Mouse (Mus musculus): ENCODE measurements at regions not wholly inside any gene's neighbourhood (a gene's known extent, or its start where the extent isn't known, plus 50 kb on each side); places are given as distances from the start of the nearest gene placed in this dataset.

DNA sequence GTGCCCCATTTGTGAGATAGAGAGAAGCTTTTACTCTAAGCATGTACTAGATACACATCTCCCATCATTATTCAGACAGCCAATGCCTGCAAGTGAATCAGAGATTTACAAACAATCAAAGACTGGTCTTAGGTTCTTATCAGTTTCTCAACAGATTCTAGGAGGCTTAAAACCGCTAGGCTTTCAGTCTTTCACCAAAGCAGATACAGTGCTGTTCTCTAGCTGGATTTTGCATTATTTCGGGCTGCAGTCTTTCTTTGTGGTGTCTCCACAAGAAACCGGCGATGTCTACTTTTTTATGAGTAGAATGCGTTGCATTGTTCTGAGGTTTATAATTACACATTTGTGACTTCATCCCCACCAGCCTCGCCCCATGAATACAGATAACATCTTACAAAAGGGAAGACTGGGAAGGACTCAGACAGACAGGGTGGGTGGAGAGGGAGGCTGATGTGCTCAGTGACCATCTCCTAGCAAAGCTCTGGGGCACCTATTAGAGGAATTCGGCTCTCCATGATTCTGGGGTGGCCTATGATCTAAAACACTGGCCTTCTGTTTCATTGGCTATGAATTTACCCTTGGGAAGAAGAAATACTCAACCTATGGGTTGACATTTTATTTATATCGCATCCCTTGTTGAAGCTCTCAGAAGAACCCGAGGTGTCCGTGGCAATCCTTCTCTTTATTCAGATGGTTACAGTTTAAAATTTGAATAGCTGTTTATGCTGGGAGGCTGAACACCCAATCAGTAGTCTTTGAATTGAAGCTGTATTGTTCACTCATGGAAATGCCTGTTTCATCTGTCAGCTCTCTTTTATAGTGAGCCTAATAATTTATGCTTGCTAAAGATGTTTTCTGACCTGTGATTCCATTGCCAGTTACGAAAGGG lies 343.8 kb downstream of the Tmem161b start:
- no peaks in the 10 kb centered on the region for H3K27me3 ChIP-seq
- H3K4me3 ChIP-seq, result no peak overlapping the region
- peak overlapping the region; percentile 35 for H3K4me2 ChIP-seq
- peaks cover 12% of the 10 kb centered on the region for H3K4me1 ChIP-seq (replicated peaks)
- H3K36me3 ChIP-seq, result no peaks in the 10 kb centered on the region
- H3K27ac ChIP-seq (replicated peaks), result peak overlapping the region; percentile 82
- H3K9ac ChIP-seq, result no peak overlapping the region
- peak; percentile 87 for ATAC-seq (ENCODE audit: low FRiP score, low read depth)
- WGBS, result 29% methylated on average over 11 of the region's 11 CpGs
- H3K9me3 ChIP-seq, result no peaks in the 10 kb centered on the region

DNA sequence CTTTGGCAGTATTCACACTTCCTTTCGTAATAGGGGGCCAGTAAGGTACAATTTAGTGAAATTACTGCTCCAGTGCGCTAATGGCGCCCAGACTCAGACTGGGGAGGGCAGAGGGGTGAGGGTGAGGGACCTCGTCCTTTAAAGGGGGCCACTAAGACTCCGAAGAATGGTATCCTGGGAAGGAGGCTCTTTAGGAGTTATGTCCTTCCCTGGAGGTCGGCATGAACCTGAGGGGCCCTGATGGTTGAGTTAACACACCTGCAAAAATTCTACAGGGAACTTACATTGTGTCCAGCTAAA lies 344.4 kb downstream of the Tmem161b start:
- no peak overlapping the region for H3K9ac ChIP-seq
- peak overlapping the region; percentile 82 for H3K27ac ChIP-seq (replicated peaks)
- H3K9me3 ChIP-seq, result no peaks in the 10 kb centered on the region
- peaks cover 18% of the 10 kb centered on the region for H3K4me1 ChIP-seq (replicated peaks)
- H3K4me3 ChIP-seq, result no peak overlapping the region
- no peaks in the 10 kb centered on the region for H3K27me3 ChIP-seq
- H3K36me3 ChIP-seq, result no peaks in the 10 kb centered on the region
- H3K4me2 ChIP-seq, result peak overlapping the region; percentile 35
- 26% methylated on average over 6 of the region's 6 CpGs for WGBS
- no peak; the same call in 1 of the 2 replicates for ATAC-seq (ENCODE audit: low FRiP score, low read depth)

DNA sequence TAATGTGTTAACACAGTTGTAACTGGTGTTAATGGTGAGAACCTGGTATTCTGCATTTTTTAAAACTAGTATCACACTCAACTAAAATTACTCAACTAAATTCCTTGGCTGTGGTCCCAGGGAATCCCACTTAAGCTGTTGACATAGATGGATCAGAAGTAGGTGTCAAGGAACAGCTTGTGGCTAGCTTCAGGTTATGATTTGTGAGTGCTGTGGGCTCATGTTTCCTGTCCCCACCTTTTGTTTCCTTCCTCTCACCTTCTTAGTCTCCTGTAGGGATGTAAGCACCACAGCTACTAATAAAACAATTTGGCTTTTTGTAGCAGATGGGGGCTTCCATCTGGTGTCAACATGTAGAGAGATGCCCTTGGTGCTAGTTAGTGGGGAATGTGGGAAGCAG lies 347.3 kb downstream of the Tmem161b start:
- Histone ChIP-seq H3K4me3 (no peak overlapping the region), H3K9ac (no peak overlapping the region), H3K36me3 (no peaks in the 10 kb centered on the region), H3K4me2 (no peak overlapping the region), H3K9me3 (no peaks in the 10 kb centered on the region), H3K4me1 (replicated peaks) (peaks cover 24% of the 10 kb centered on the region), H3K27ac (replicated peaks) (peak overlapping the region; percentile 39; the same call in 1 of the 2 replicates), H3K27me3 (no peaks in the 10 kb centered on the region)
- ATAC-seq (ENCODE audit: low FRiP score, low read depth), result no peak

DNA sequence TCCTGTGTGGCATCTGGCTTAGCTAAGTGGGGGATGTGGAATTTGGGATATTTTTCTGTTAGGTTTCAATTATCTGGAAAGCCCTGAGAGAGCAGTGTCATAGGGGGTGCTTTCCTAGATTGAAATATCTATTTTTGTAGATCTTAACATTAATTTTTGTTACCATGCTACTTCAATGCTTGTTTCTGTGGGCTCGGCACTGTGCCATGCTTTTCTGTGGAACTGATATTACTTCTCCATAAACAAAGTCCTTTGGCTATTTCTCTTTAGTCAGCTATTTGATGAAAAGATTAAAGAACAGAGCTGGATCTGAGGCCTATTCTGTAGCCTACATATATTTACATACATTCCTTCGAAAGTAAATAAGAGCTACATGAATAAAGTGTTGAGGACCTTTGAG lies 348.1 kb downstream of the Tmem161b start:
- no peak for ATAC-seq (ENCODE audit: low FRiP score, low read depth)
- H3K36me3 ChIP-seq, result no peaks in the 10 kb centered on the region
- H3K4me2 ChIP-seq, result no peak overlapping the region
- no peaks in the 10 kb centered on the region for H3K27me3 ChIP-seq
- no peak overlapping the region for H3K4me3 ChIP-seq
- H3K9ac ChIP-seq, result no peak overlapping the region
- H3K4me1 ChIP-seq (replicated peaks), result peaks cover 24% of the 10 kb centered on the region
- H3K27ac ChIP-seq (replicated peaks), result peak overlapping the region; percentile 67
- WGBS, result 38% methylated on average over 2 of the region's 2 CpGs
- H3K9me3 ChIP-seq, result no peaks in the 10 kb centered on the region

DNA sequence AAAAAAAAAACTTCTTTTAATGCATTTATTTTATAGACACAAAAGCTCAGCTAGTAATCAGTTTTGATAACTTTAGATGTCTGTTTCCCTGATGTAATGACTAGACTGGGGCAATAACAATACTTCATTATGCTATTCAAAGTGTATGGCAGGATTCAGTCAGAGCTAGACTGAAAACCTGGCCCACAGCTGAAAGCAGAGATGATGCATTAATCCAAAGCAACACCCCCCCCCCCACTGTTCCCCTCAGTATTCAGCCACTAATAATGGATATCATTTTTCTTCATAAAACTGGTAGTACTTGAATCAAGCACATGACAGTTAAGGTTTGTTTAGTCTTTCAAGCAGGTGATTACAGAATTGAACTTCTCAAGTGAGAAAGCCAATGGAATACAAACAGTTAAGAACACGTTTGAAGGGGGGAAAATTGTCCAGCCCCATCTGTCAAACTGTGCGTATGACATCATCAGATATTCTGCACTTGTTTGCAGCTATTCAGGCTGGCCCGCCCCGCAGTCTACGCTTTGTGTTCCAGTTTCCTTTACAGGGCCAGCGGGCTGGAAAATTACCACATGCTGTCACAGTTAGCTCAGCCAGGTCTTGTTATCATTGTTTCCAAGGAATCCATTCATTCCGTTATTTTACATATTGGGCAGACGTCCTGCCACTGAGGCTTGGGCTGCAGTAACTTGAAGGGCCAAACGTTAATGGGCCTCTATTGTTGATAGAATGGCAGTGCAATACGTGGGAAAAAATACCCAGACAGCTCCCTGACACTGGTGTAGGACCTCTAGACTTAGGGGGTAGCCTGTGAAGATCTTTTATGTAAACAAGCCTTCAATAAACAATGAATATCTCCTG lies 349.1 kb downstream of the Tmem161b start:
- Histone ChIP-seq H3K36me3 (no peaks in the 10 kb centered on the region), H3K9me3 (no peaks in the 10 kb centered on the region), H3K27ac (replicated peaks) (peak overlapping the region; percentile 67), H3K27me3 (no peaks in the 10 kb centered on the region), H3K4me2 (peak overlapping the region; percentile 8; the same call in 1 of the 2 replicates), H3K4me1 (replicated peaks) (peaks cover 21% of the 10 kb centered on the region), H3K4me3 (no peak overlapping the region), H3K9ac (no peak overlapping the region)
- ATAC-seq (ENCODE audit: low FRiP score, low read depth), result peak; percentile 96
- 1% methylated on average over 10 of the region's 10 CpGs for WGBS

DNA sequence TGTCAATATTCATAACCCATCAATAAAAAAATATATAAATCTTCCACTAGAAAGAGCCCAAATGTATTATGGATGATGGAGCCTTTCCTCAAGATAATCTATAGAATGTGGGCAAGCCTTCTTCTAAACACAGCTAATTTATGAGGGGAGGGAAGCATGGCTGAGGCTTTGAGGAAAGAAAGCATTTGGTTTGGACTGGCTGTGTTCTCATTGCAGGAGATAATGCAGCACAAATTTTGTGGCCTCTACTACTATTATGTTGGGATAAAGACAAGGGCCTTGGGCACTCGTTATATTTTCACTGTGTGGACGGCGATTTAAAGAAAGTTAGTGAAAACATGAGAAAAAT lies 349.7 kb downstream of the Tmem161b start:
- Histone ChIP-seq H3K4me1 (replicated peaks) (peaks cover 17% of the 10 kb centered on the region), H3K9me3 (no peaks in the 10 kb centered on the region), H3K27ac (replicated peaks) (peak overlapping the region; percentile 63), H3K4me3 (no peak overlapping the region), H3K36me3 (no peaks in the 10 kb centered on the region), H3K4me2 (no peak overlapping the region), H3K9ac (no peak overlapping the region), H3K27me3 (no peaks in the 10 kb centered on the region)
- ATAC-seq (ENCODE audit: low FRiP score, low read depth), result peak; percentile 35
- WGBS, result 18% methylated on average over 3 of the region's 3 CpGs

DNA sequence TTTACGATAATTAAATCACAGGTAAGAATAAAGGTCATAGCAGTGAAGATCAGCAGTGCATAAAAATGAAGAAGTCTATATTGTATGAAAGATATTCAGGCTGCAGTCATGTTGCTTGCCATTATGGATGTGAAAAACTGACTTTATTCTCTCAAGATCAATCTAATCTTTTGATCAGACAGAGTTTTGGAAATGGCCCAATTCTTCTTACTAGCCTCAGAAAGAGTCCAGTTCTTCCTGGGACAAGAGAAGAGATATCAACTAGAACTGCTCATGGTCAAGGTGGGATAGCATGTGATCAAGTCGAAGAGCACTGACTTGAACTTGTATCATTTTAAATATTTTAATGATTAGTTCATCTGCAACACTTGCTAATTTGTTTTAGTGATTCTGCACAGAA lies 350.1 kb downstream of the Tmem161b start:
- WGBS, result 57% methylated on average over 2 of the region's 2 CpGs
- no peak overlapping the region for H3K4me3 ChIP-seq
- H3K27me3 ChIP-seq, result no peaks in the 10 kb centered on the region
- H3K4me2 ChIP-seq, result no peak overlapping the region
- H3K27ac ChIP-seq (replicated peaks), result peak overlapping the region; percentile 63
- no peaks in the 10 kb centered on the region for H3K36me3 ChIP-seq
- H3K4me1 ChIP-seq (replicated peaks), result peaks cover 17% of the 10 kb centered on the region
- ATAC-seq (ENCODE audit: low FRiP score, low read depth), result no peak
- no peak overlapping the region for H3K9ac ChIP-seq
- no peaks in the 10 kb centered on the region for H3K9me3 ChIP-seq

DNA sequence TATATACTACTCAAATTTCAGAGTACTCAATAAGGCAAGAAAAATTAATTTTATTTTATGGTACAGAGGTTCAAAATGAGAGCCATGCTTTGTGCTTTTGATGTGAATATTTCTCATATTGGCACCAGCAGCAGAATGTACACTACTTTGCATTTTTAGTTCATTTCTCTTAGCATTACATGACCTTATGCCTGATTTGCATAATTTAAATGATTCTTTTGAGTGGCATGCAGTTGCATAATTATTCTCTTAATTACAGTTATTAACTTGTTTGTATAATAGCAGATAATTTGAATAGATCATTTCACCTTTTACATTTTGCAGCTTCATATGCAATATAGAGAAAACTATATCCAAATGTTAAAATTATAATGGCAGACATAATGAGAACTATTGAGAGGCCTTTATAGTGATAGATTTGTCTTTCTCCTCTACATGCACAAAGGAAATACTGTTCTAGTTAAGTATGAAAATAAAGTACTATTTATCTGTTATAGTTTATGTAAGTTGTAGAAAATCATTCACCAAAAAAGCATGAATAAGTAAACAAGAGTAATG lies 374.6 kb downstream of the Tmem161b start:
- Histone ChIP-seq H3K4me2 (no peak overlapping the region), H3K36me3 (no peaks in the 10 kb centered on the region), H3K27me3 (no peaks in the 10 kb centered on the region), H3K27ac (replicated peaks) (no peak overlapping the region), H3K9me3 (no peaks in the 10 kb centered on the region), H3K4me1 (replicated peaks) (no peaks in the 10 kb centered on the region), H3K9ac (no peak overlapping the region), H3K4me3 (no peak overlapping the region)
- no peak for ATAC-seq (ENCODE audit: low FRiP score, low read depth)

DNA sequence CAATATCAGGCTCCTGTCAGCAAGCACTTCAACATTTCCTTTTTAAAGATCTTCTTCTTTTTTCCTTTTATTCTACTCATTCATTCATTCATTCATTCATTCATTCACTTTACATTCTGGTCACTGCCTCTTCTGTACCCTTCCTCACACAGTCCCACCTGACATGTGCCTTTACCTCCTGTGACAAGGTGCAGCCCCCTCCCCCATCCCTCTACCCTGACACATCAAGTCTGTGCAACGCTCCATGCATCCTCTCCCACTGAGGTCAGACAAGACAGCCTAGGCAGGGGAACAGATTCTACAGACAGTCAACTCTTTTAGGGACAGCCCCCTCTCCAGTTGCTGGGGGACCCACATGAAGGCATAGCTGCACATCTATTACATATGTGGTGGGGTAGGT lies 380.5 kb downstream of the Tmem161b start:
- H3K27ac ChIP-seq (replicated peaks), result no peak overlapping the region
- no peaks in the 10 kb centered on the region for H3K4me1 ChIP-seq (replicated peaks)
- H3K4me3 ChIP-seq, result no peak overlapping the region
- H3K9ac ChIP-seq, result no peak overlapping the region
- H3K27me3 ChIP-seq, result no peaks in the 10 kb centered on the region
- H3K4me2 ChIP-seq, result no peak overlapping the region
- H3K36me3 ChIP-seq, result no peaks in the 10 kb centered on the region
- no peak for ATAC-seq (ENCODE audit: low FRiP score, low read depth)
- WGBS, result 80% methylated on average over 1 of the region's 1 CpGs
- no peaks in the 10 kb centered on the region for H3K9me3 ChIP-seq

DNA sequence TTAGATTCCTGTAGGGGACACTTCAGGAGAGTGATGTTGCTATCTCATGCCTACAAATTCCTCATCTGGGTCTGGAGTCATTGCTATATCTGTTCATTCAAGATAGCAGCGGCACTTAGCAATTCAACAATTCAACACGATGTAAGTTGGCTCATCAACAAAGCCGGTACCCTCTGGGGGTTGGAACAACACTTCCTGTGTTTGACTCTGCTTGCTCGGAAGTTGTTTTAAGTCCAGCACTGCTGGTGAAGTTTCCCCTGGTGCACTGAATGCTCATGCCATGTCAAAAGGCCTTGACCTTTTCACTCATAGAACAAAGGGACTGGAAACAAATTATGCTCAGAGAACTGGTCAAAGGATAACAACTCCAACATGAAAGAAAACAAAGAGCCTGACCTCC lies 390.4 kb downstream of the Tmem161b start:
- H3K27me3 ChIP-seq, result no peaks in the 10 kb centered on the region
- no peaks in the 10 kb centered on the region for H3K36me3 ChIP-seq
- H3K27ac ChIP-seq (replicated peaks), result no peak overlapping the region
- ATAC-seq (ENCODE audit: low FRiP score, low read depth), result peak; percentile 69
- no peak overlapping the region for H3K4me3 ChIP-seq
- H3K9ac ChIP-seq, result no peak overlapping the region
- H3K9me3 ChIP-seq, result no peaks in the 10 kb centered on the region
- WGBS, result 3% methylated on average over 4 of the region's 4 CpGs
- H3K4me2 ChIP-seq, result no peak overlapping the region
- 0 out of 2 replicates have a peak, but pooled peaks cover 6% of the 10 kb centered on the region for H3K4me1 ChIP-seq (replicated peaks)

DNA sequence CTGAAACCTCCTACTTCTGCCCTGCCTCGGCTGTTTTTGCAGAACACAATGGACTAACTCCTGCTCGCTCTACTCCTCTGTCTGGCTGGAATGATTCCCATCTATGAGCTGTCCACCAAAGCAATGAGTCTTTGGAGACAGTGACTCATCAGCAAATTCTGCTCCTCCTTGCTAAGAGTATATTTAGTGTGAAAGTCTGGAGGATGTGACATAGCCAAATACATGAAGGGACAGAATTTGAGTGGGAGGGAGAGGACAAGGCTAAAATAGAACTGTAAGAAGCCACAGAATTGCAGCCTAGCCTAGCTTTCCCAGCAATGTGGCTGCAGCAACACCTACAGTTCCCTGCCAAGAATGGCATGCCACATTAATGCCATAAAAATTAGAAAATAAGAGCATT lies 390.9 kb downstream of the Tmem161b start:
- Histone ChIP-seq H3K9me3 (no peaks in the 10 kb centered on the region), H3K4me3 (no peak overlapping the region), H3K4me1 (replicated peaks) (0 out of 2 replicates have a peak, but pooled peaks cover 6% of the 10 kb centered on the region), H3K4me2 (no peak overlapping the region), H3K36me3 (no peaks in the 10 kb centered on the region), H3K27me3 (no peaks in the 10 kb centered on the region), H3K27ac (replicated peaks) (no peak overlapping the region; the same call in 1 of the 2 replicates), H3K9ac (no peak overlapping the region)
- 9% methylated on average over 2 of the region's 2 CpGs for WGBS
- peak; percentile 63 for ATAC-seq (ENCODE audit: low FRiP score, low read depth)

DNA sequence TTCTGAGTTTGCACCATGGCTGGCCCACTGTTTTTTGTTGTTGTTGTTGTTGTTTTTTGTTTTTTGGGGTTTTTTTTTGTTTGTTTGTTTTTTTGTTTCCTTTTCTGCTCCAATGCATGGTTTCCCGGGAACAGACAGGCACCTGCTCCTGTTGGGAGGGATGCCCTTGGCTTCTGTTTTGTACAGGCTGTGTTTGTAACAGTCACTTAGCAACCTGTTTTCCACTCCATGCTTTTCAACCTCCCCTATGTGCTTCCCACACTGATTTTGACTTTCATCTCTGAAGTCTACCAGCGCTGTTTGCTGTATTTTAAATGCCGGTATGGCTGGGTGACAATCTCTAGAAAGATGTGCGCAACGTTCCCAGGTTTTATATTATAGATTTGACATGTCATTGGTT lies 402.6 kb downstream of the Tmem161b start:
- 46% methylated on average over 5 of the region's 5 CpGs for WGBS
- Histone ChIP-seq H3K4me1 (replicated peaks) (no peaks in the 10 kb centered on the region), H3K9me3 (no peaks in the 10 kb centered on the region), H3K27me3 (no peaks in the 10 kb centered on the region), H3K36me3 (no peaks in the 10 kb centered on the region), H3K4me2 (no peak overlapping the region), H3K4me3 (no peak overlapping the region), H3K9ac (no peak overlapping the region), H3K27ac (replicated peaks) (no peak overlapping the region)
- no peak for ATAC-seq (ENCODE audit: low FRiP score, low read depth)
